Mouse (Mus musculus) heart, adult 9 months (tissue): ENCODE data around the gene Chrna9.

Source experiments
- DNase-seq, 2 experiments: peaks; one replicate each; pipeline ENCODE4 v3.0.0; 2022; ENCODE audit warnings: low spot score in 2 of 2

Chrna9 gene

GRCm38 (mm10) chr5:66014437-66014836 lies 79.7 kb downstream of the Chrna9 start:
- DNase-seq, result no peak

GRCm38 (mm10) chr5:66015449-66015961 lies 80.8 kb downstream of the Chrna9 start:
- DNase-seq, result no peak

- DNase-seq, result no peak
These were observed 92.1 kb downstream of the Chrna9 start for GRCm38 (mm10) chr5:66026796-66027195.
